Mouse (Mus musculus) embryo, embryonic 10.5 days (tissue): ENCODE data around the gene Ttyh2.
A peak's percentile ranks its signal among the peaks of the same experiment; 100 is the strongest.

Experiments
- DNase-seq: peaks from one replicate; pipeline ENCODE4 v3.0.0-alpha.2; 2015; ENCODE audit warnings: low spot score

The Ttyh2 gene

DNA sequence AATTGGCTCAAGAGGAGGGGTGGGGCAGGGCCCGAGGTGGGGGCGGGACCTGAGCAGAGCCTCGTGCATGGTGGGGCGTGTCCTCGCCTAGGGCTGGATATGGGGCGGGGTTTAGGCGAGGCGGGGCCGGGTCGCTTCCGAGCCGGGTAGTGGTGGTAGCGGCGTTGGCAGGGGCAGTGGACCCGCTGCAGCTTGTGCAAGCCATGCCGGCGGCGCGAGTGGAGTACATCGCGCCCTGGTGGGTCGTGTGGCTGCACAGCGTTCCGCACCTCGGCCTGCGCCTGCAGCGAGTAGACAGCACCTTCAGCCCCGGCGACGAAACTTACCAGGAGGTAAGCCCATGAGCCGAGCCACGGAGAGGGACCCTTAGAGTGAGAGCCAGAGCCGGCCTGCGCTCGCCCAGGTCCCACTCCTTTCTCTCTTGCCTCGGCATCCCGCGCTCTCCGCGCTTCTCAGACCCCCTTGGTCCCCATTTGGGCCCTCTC lies at the start of gene Ttyh2:
Ttyh2 (plus strand) TSS at position 91 of the 485 bp plus-strand sequence.
- DNase-seq, result peak; percentile 91

GRCm38 (mm10) chr11:114626071-114626690 lies 49.0 kb upstream of the Ttyh2 start:
- no peak for DNase-seq

GRCm38 (mm10) chr11:114627036-114627435 lies 48.2 kb upstream of the Ttyh2 start:
- no peak for DNase-seq

DNA sequence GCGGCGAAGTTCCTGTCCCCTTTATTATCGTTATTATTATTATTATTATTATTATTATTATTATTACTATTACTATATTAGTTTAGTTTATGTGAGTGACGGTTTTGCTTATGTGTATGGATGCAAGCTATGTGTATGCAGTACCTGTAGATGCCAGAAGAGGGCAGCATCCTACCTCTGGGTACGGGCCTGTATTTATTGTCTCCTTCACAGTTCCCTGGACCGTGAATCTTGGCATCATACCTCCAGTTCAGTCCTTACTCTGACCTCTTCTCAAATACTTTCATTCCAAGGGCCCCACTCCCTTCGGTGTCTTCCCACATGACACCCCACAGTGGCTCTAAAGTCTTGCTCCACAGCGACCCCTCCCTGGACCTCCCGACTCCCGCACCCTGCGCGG lies 47.2 kb upstream of the Ttyh2 start:
- DNase-seq, result peak; percentile 32

- no peak for DNase-seq
Measured at GRCm38 (mm10) chr11:114630044-114630443, 45.2 kb upstream of the Ttyh2 start.

DNA sequence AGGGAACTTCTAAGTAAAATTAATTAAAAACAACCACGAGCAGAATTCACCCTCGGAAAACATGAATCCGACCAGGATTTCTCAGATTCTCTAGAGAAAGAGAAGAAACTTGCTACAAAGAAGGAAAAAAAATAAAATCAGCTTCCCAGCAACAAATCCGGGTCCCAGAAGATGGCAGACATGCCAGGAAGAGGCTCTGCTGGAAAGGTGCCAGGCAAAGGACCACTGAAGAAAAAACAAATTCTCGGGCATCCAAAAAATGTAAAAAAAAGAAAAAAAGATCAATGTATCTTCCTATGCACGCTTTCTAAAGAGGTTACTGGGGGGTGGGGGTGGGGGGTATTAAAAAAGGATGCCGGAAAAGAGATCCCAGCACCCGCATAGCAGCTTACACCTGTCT lies 43.0 kb upstream of the Ttyh2 start:
- no peak for DNase-seq

- DNase-seq, result peak; percentile 99
Measured at GRCm38 (mm10) chr11:114636292-114636691, 38.9 kb upstream of the Ttyh2 start.

DNA sequence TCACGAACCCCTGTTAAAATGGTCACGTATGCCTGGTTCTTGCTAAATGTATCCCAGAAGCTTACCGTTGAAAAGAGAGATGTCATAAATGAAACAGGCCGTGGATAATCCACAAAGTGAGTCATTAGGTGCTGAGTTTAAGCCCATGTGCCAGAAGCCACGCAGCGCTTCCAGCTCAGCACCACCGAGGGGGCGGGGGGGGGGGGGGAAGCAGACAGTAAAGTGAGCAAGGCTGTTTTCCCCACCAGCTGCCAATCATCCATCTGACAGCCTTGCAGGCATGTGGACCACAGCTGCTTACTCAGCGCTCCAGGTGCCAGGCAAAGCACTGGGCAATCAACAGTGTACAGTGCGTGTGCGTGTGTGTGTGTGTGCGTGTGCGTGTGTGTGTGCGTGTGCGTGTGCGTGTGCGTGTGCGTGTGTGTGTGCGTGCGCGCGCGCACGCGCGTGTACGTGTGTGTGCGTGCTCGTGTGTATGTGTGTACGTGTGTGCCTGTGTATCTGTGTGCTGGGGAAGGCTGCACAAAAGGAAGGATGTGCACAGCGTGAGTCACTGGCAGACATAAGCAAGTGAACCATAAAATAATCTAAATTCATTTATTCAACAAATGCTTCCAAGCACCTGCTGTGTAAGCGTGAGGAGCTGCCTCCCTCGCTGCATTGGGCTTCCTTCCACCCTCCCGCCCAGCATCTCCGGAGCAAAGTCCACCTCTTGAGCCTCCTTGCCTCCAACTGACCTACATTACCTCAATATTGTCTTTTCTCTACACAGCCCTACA lies 38.3 kb upstream of the Ttyh2 start:
- no peak for DNase-seq

DNA sequence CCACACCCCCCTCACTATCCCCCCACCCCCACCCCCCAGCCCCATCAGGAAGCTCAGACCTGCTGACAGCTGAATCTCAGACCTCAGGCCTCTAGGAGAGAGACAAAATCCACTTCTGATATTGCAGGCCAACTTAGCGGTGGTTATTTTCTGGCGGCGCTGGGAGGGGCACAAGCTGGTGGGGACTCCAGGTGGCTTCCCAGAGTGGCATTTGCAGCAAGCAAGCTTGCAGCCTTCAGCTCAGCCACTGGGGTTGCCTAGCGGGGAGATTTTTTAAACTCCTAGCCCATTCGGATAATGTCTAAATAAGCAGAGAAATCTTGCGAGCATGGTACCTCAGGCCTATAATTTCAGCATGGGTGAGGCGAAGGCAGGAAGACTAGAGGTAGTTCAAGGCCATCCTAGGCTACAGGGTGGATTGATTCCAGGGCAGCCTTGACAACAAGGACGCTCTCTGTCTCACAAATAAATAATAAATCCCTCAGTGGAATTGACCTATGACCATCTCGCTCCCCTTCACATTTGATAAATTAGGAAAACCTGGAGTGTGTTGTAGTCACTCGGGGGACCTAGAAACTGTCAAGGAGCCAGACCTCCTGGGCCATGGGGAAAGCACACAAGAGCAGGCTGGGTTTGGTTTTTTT lies 36.5 kb upstream of the Ttyh2 start:
- peak; percentile 45 for DNase-seq

GRCm38 (mm10) chr11:114639681-114640103 lies 35.5 kb upstream of the Ttyh2 start:
- DNase-seq, result peak; percentile 77

- no peak for DNase-seq
Measured at GRCm38 (mm10) chr11:114640658-114641057, 34.6 kb upstream of the Ttyh2 start.

DNA sequence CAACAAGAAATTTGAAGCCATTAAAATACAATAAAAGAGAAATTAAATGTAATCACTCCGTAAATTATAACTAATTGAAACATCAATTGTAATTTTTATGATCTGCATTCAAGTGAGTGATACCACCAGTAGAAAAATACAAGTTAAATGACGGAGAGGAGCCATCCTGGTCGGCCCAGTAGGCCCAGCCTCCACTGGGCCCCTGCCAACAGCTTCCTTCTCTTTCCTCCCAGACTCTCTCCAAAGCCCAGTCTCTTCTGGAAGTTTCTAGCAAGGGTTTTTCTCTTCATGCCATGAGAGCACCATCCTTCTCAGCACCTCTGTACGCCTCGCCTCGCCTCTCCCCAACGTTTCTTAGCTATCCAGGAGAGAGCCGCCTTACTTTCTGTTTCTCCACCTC lies 34.1 kb upstream of the Ttyh2 start:
- no peak for DNase-seq

GRCm38 (mm10) chr11:114642184-114642583 lies 33.0 kb upstream of the Ttyh2 start:
- DNase-seq, result peak; percentile 66

DNA sequence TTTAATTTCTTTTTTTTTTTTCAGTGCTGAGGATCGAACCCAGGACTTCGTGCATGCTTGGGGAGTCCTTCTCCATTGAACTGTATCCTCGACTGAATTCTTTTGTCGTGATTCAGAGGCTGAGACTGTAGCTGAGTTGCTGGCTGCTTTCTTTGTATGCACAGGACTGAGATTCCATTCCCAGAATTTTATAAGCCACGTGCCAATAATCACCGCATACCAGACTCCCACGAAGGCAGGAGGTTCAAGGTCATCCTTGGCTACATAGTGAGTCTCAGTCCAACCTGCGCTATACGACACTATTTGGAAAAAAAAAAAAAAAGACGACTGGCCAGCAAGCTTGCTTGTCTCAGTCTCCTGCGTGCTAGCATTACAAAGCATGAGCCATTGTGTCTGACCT lies 32.3 kb upstream of the Ttyh2 start:
- no peak for DNase-seq

- DNase-seq, result no peak
Measured at GRCm38 (mm10) chr11:114644122-114644521, 31.1 kb upstream of the Ttyh2 start.

GRCm38 (mm10) chr11:114649510-114649909 lies 25.7 kb upstream of the Ttyh2 start:
- no peak for DNase-seq

DNA sequence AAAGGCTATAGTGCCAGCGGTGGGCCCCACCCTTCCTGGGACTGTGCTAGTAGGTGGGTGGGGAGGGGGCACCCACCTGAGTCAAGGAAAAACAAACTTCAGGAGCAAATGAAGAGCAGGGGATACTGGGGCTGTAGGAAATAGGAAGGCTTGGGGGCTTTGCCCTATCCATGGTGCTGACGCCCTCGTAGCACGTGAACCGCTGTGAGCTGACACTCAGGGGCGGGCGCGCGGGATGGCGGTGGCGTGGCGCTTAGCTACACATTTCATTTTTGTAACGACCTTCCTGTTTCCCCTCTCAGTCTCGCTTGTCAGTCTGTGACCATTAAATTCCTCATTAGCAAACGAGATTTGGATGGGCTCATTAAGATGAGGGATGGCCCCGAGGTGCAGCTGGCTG lies 22.7 kb upstream of the Ttyh2 start:
- peak; percentile 73 for DNase-seq

DNA sequence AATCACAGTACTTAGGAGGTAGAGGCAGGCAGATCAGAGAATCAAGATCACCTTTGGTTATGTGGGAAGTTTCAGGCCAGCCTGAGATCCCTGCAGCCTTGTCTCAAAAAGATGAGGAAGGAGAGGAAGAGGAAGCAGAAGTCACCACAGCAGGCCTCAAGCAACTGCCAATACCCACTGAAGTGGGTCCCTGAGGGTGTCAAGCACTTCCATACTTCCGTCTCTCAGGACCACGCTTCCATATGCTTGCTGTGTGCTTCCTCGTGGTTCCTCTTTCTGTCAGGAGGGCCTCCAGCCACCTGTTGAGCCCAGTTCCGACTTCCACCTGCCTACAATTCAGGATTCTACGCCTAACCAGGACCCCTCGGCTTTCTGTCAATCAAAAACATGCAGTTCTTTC lies 21.6 kb upstream of the Ttyh2 start:
- no peak for DNase-seq

- no peak for DNase-seq
Measured at GRCm38 (mm10) chr11:114654552-114654951, 20.7 kb upstream of the Ttyh2 start.

DNA sequence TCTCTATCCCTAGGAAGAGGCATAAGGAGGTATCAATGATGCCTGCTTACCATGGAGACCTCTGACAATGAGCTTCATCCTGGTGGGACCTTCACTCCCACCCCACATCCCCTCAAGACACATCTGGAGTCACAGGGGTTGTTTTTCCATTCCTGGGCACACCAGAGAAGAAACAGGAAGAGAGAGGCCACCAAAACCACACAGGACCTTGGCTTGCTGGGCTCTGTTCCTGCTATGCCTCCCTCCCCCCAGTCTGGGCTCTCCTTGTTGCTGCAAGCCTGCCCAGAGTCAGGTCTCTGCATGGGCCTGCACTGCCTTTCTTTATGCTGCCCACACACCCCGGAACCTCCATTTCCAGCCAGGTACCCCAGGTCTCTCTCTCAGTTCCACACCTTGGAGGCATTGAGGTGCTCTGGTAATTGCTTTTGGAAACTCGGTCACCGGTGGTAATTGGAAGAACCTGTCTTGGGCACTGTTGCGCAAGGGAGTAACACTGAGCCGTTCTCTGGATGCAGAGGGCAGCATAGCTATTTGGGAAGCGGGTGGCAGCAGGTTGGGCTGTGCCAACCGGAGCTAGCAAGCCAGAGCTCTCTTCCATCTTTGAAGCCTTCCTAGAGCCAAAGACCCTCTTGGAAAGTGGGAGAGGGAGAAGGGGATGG lies 19.8 kb upstream of the Ttyh2 start:
- no peak for DNase-seq

DNA sequence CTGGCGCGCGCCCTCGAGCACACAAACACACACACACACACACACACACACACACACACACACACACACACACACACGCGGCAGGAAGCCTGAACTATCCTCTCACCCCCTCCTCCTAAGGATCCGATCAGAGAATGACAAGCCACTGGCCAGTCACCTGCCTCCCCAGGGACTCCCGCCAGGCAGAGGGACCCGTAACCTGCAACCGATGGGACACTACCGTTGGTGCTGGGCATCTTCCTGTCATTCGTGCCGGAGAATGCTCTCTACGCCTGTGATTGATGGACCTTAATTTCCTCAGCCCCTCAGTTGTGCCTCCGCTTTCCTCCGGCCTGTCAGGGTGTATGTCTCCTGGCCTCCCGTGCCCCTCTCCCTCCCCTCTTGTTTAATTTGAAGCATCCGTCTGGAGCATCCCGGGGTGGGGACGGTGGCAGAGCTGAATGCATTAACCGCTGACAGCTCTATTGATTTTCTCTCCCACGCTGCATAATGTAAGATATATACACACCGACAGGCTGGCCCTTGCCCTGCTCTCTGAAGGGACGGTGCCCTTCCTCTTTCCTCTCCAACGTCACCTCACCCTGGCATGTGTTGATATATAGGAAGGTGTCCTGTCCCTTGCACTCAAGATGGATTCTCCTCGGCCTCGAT lies 18.1 kb upstream of the Ttyh2 start:
- DNase-seq, result no peak

- peak; percentile 73 for DNase-seq
Measured at GRCm38 (mm10) chr11:114657737-114658136, 17.5 kb upstream of the Ttyh2 start.
